In genomic region chr19:47907596-47907995, GRCm38 (mm10) we compare ENCODE assay signal across 25 mouse cellular contexts. TPM values are rescaled to one million over a fixed set of nuclear protein-coding genes. Genes with fewer than 3 reads are reported as not detected.
A peak's percentile ranks its signal among the peaks of the same experiment; 100 is the strongest.
DNase-seq lines count a peak whose midpoint lies in the region; ATAC-seq lines count a peak whose summit lies in the region.
"Had no signal": no experiment of that assay in that cellular context is flagged by ENCODE, and none has a peak within 500 bp of the region (broad histone marks: within the 10 kb centered on the region; RNA-seq: fewer than 3 reads in every experiment).

No protein-coding gene starts in this region.

- H3K9me3 ChIP-seq in liver, embryonic 11.5 days (ENCODE audit: control insufficient read depth, low read length) = no peaks in the 10 kb centered on the region
- no peaks in the 10 kb centered on the region for H3K9me3 ChIP-seq in liver, embryonic 12.5 days (replicated peaks)
- H3K9me3 ChIP-seq: heart, embryonic 10.5 days; intestine, embryonic 15.5 days; limb, embryonic 10.5 days; megakaryocyte, embryonic 14.5 days; stomach, embryonic 15.5 days had no signal

- WGBS in liver, embryonic 11.5 days = 89% methylated on average over 9 of the region's 9 CpGs
- 89% methylated on average over 9 of the region's 9 CpGs for WGBS in liver, embryonic 12.5 days (ENCODE audit: insufficient replicate concordance)

- H3K9ac ChIP-seq in liver, embryonic 11.5 days (ENCODE audit: low read depth, low read length) = no peak overlapping the region
- H3K9ac ChIP-seq in liver, embryonic 12.5 days = no peak overlapping the region
- H3K9ac ChIP-seq: intestine, embryonic 15.5 days; lung, embryonic 14.5 days; stomach, embryonic 15.5 days had no signal

- no peaks in the 10 kb centered on the region; the same call in 1 of the 2 replicates for H3K36me3 ChIP-seq in liver, embryonic 11.5 days (ENCODE audit: control insufficient read depth, insufficient read depth, low read length)
- H3K36me3 ChIP-seq in liver, embryonic 12.5 days = peaks cover 20% of the 10 kb centered on the region
- H3K36me3 ChIP-seq: intestine, embryonic 15.5 days; stomach, embryonic 15.5 days had no signal

- ATAC-seq in liver, embryonic 11.5 days (replicated peaks; ENCODE audit: low FRiP score) = no peak
- ATAC-seq in liver, embryonic 12.5 days = no peak
- no peak for ATAC-seq in erythroblast, adult 5-6 weeks (replicated peaks; ENCODE audit: low FRiP score, poor library complexity, severe bottlenecking)
- ATAC-seq: forebrain, embryonic 14.5 days; hindbrain, embryonic 16.5 days; intestine, embryonic 15.5 days; midbrain, embryonic 16.5 days had no signal

- H3K27ac ChIP-seq in liver, embryonic 11.5 days (ENCODE audit: low read depth, low read length) = peak overlapping the region; percentile 19; the same call in 1 of the 2 replicates
- no peak overlapping the region for H3K27ac ChIP-seq in liver, embryonic 12.5 days
- H3K27ac ChIP-seq: gastrocnemius, adult 2 months; heart, embryonic 10.5 days; intestine, embryonic 15.5 days; stomach, embryonic 15.5 days had no signal

- peaks cover 25% of the 10 kb centered on the region for H3K4me1 ChIP-seq in liver, embryonic 11.5 days (replicated peaks; ENCODE audit: control insufficient read depth, insufficient read depth, low read length)
- H3K4me1 ChIP-seq in liver, embryonic 12.5 days = peaks cover 70% of the 10 kb centered on the region

- H3K4me3 ChIP-seq in liver, embryonic 11.5 days (ENCODE audit: low read depth, low read length) = no peak overlapping the region
- no peak overlapping the region for H3K4me3 ChIP-seq in liver, embryonic 12.5 days
- H3K4me3 ChIP-seq: gastrocnemius, adult 2 months; heart, embryonic 10.5 days; intestine, embryonic 15.5 days; limb, embryonic 10.5 days; megakaryocyte, embryonic 14.5 days; stomach, embryonic 15.5 days had no signal

- peak; percentile 90 for DNase-seq in heart, adult 11 months
- DNase-seq in heart, adult 18-20 months = no peak
- no peak for DNase-seq in liver, embryonic 11.5 days (ENCODE audit: low spot score)
- peak; percentile 46 to 53 for DNase-seq in adrenal gland, postnatal 36 days
- peak; percentile 69 for DNase-seq in kidney, postnatal 14 days
- DNase-seq: cerebellum, adult 2 months; gastrocnemius, adult 2 months; heart, postnatal 4 days; lung, embryonic 14.5 days; lung, postnatal 36 days; thymus, postnatal 25 days had no signal

- no peak overlapping the region for H3K4me2 ChIP-seq in liver, embryonic 11.5 days
- no peak overlapping the region for H3K4me2 ChIP-seq in liver, embryonic 12.5 days
- H3K4me2 ChIP-seq: intestine, embryonic 15.5 days; lung, embryonic 14.5 days; stomach, embryonic 15.5 days had no signal

- H3K27me3 ChIP-seq in liver, embryonic 11.5 days (replicated peaks; ENCODE audit: control insufficient read depth, insufficient read depth, low read length) = no peaks in the 10 kb centered on the region
- no peaks in the 10 kb centered on the region for H3K27me3 ChIP-seq in liver, embryonic 12.5 days (replicated peaks)
- H3K27me3 ChIP-seq: CH12.LX; intestine, embryonic 15.5 days; megakaryocyte, embryonic 14.5 days; stomach, embryonic 15.5 days had no signal

RNA-seq across cellular contexts. Expression of gene Cfap43, which starts 11.5 kb away (rescaled TPM):
- total RNA-seq in heart, adult 18-20 months (2021) = 1 to 10 TPM in 1 of 2 experiments, not detected in 1; 1.1 TPM
- polyA plus RNA-seq in liver, embryonic 11.5 days (2014; fragmentation: Nextera tagmentation; extraction: Ambion mirVana) = 0.04 TPM in 1 of 2 replicates, not detected in the other
- polyA plus RNA-seq in liver, embryonic 12.5 days (2016; fragmentation: Nextera tagmentation; extraction: Ambion mirVana) = 0.04 TPM in 1 of 2 replicates, not detected in the other
- total RNA-seq in adrenal gland, postnatal 36 days (2021) = not detected
- not detected in 2 replicates for total RNA-seq in erythroblast, adult 5-6 weeks (2015; ENCODE audit: low replicate concordance)
- not detected in 2 replicates for total RNA-seq in erythroblast, adult 5-6 weeks (2017; ENCODE audit: low replicate concordance)
- total RNA-seq: heart, postnatal 4 days; liver, adult 2 months had no signal
- polyA plus RNA-seq: G1E; liver, adult 2 months had no signal

RNA-seq across cellular contexts. Expression of gene Itprip, which starts 11.5 kb away (rescaled TPM):
- total RNA-seq in heart, adult 18-20 months (2021) = 1 to 10 TPM; 8.9 to 9.2 TPM
- polyA plus RNA-seq in liver, embryonic 11.5 days (2014; fragmentation: Nextera tagmentation; extraction: Ambion mirVana) = 9.2 and 9.8 TPM in 2 replicates
- polyA plus RNA-seq in liver, embryonic 12.5 days (2016; fragmentation: Nextera tagmentation; extraction: Ambion mirVana) = 5.3 and 5.9 TPM in 2 replicates
- total RNA-seq in adrenal gland, postnatal 36 days (2021) = 10 to 100 TPM; 17.9 to 25.1 TPM
- total RNA-seq in erythroblast, adult 5-6 weeks (2015; ENCODE audit: low replicate concordance) = 4.6 and 19.0 TPM in 2 replicates
- 3.1 and 7.2 TPM in 2 replicates for total RNA-seq in erythroblast, adult 5-6 weeks (2017; ENCODE audit: low replicate concordance)

RNA-seq across cellular contexts. Expression of gene Cfap58, which starts 29.9 kb away (rescaled TPM):
- 1 to 10 TPM; 2.0 to 2.6 TPM for total RNA-seq in heart, adult 18-20 months (2021)
- polyA plus RNA-seq in liver, embryonic 11.5 days (2014; fragmentation: Nextera tagmentation; extraction: Ambion mirVana) = 0.04 TPM in 1 of 2 replicates, not detected in the other
- polyA plus RNA-seq in liver, embryonic 12.5 days (2016; fragmentation: Nextera tagmentation; extraction: Ambion mirVana) = not detected in 2 replicates
- under 1 TPM in 1 of 2 experiments, not detected in 1; 0.13 TPM for total RNA-seq in adrenal gland, postnatal 36 days (2021)
- total RNA-seq in erythroblast, adult 5-6 weeks (2015; ENCODE audit: low replicate concordance) = not detected in 2 replicates
- total RNA-seq in erythroblast, adult 5-6 weeks (2017; ENCODE audit: low replicate concordance) = not detected in 2 replicates
- total RNA-seq: G1E; gastrocnemius, adult 2 months; gastrocnemius, postnatal 4 days; liver, adult 2 months had no signal
- polyA plus RNA-seq: G1E; intestine, embryonic 15.5 days; limb, embryonic 10.5 days; liver, adult 2 months; lung, embryonic 14.5 days; stomach, embryonic 15.5 days had no signal

RNA-seq across cellular contexts. Expression of gene Gsto2, which starts 42.3 kb away (rescaled TPM):
- total RNA-seq in heart, adult 18-20 months (2021) = 1 to 10 TPM; 2.0 to 2.6 TPM
- polyA plus RNA-seq in liver, embryonic 11.5 days (2014; fragmentation: Nextera tagmentation; extraction: Ambion mirVana) = 0.55 and 0.67 TPM in 2 replicates
- polyA plus RNA-seq in liver, embryonic 12.5 days (2016; fragmentation: Nextera tagmentation; extraction: Ambion mirVana) = 0.29 and 0.31 TPM in 2 replicates
- total RNA-seq in adrenal gland, postnatal 36 days (2021) = 1 to 10 TPM; 1.7 to 2.6 TPM
- total RNA-seq in erythroblast, adult 5-6 weeks (2015; ENCODE audit: low replicate concordance) = not detected in 2 replicates
- total RNA-seq in erythroblast, adult 5-6 weeks (2017; ENCODE audit: low replicate concordance) = not detected in 2 replicates

RNA-seq across cellular contexts. Expression of gene Gsto1, which starts 52.8 kb away (rescaled TPM):
- total RNA-seq in heart, adult 18-20 months (2021) = 100 to 1,000 TPM; 207 to 211 TPM
- 183 and 195 TPM in 2 replicates for polyA plus RNA-seq in liver, embryonic 11.5 days (2014; fragmentation: Nextera tagmentation; extraction: Ambion mirVana)
- polyA plus RNA-seq in liver, embryonic 12.5 days (2016; fragmentation: Nextera tagmentation; extraction: Ambion mirVana) = 119 and 123 TPM in 2 replicates
- total RNA-seq in adrenal gland, postnatal 36 days (2021) = 100 to 1,000 TPM in 1 of 2 experiments, 10 to 100 TPM in 1; 92.1 to 145 TPM
- 63.7 and 66.9 TPM in 2 replicates for total RNA-seq in erythroblast, adult 5-6 weeks (2015; ENCODE audit: low replicate concordance)
- 18.0 and 37.7 TPM in 2 replicates for total RNA-seq in erythroblast, adult 5-6 weeks (2017; ENCODE audit: low replicate concordance)

Comparison
In these comparisons a context has a peak if more than half of its experiments do, and no peak if none do; other contexts are left out.
1. DNase-seq: peak in heart, adult 11 months (single experiment), adrenal gland, postnatal 36 days (2 of 2) and kidney, postnatal 14 days (single experiment); none in heart, adult 18-20 months (0 of 2) and liver, embryonic 11.5 days (single experiment).